Mouse (Mus musculus): ENCODE measurements around the gene Zfand2a. TPM values are rescaled to one million over a fixed set of nuclear protein-coding genes. Genes with fewer than 3 reads are reported as not detected.

The Zfand2a gene
- polyA plus RNA-seq, 1 experiment from 2014 or later = 14.2 TPM

DNA sequence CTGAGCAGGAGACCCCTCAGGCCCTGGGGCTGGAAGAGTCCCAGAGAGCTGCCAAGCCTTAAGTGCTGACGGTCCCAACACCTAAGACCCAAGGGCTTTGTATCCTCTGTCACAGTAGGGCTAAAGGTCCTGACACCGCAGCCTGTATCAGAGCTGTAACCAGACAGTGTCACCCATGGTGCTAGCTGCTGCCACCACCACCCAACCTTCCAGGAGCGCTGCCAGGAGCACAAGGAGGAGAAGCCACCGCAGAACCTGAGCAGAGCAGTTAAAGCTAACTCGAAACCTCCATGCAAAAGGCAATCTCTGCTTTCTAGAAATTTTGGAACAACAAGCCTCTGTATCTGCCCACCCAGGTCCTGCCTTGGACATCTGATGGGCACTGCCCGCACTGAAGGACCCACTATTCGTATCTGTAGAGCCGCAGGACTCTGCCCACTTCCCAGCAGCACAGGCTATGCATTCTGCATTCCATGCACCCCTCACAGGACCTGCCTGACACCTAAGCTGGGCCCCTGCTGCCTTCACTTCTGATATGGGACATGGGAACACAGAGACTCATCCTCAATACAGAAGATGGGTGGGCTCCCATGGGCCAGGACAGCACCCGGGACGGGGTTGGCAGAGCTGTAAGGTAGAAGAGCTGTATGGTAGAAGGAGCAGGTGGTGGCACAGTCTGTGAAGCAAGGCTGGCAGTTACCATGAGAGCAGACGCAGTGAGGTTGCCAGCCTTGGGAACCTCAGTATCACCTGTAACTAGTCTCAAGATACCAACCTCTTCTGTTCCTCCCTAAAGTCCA lies 43.2 kb downstream of the Zfand2a start:
- Histone ChIP-seq H3K9ac (replicated peaks) (no peak overlapping the region), H3K36me3 (no peaks in the 10 kb centered on the region), H3K4me1 (peaks cover 21% of the 10 kb centered on the region), H3K27me3 (no peaks in the 10 kb centered on the region), H3K4me2 (replicated peaks) (no peak overlapping the region), H3K27ac (replicated peaks) (no peak overlapping the region), H3K9me3 (no peaks in the 10 kb centered on the region), H3K4me3 (no peak overlapping the region)
- no peak for ATAC-seq (replicated peaks)
- WGBS = 89% methylated on average over 11 of the region's 11 CpGs

DNA sequence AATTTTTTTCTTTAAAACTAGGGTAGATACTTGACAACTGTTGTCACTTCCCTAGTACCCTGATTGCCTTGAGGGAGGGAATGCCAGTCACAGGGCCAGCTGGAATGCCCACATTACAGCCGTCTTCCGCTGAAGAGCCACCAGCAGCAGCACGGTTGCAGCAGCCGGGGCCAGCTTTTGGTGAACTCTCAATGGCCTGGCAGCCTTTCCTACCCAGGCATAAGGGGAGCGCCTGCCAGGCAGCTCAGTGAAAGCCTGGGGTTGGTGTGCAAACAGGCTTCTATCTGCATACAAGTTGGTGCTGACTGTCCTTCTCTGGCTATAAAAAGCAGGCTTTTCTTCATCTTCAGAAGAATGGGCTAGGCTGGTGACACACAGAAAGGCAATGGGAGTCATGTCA lies 43.9 kb downstream of the Zfand2a start:
- no peak overlapping the region for H3K9ac ChIP-seq (replicated peaks)
- H3K27ac ChIP-seq (replicated peaks) = no peak overlapping the region
- H3K4me3 ChIP-seq = no peak overlapping the region
- H3K9me3 ChIP-seq = no peaks in the 10 kb centered on the region
- 58% methylated on average over 5 of the region's 5 CpGs for WGBS
- no peak for ATAC-seq (replicated peaks)
- no peaks in the 10 kb centered on the region for H3K27me3 ChIP-seq
- H3K36me3 ChIP-seq = no peaks in the 10 kb centered on the region
- no peak overlapping the region for H3K4me2 ChIP-seq (replicated peaks)
- H3K4me1 ChIP-seq = peaks cover 27% of the 10 kb centered on the region

DNA sequence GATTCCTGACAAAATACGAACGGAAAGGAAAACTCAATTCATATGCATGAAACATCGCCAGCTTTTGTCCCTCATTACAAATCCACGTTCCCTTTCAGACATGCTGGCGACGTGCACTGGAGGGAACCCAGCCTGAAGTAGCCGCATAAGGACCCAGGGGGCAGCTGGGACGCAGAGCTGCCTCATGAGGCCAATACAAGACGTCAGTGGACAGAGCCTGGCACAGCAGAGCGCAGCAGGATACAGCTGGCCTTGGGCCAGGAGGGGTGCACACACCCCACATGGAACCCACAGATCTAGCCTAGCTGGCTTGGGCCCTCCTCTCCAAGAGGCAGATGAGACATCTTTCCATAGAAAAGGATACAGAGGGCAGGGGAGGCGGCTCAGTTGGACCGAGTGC lies 45.9 kb downstream of the Zfand2a start:
- Histone ChIP-seq H3K9ac (replicated peaks) (no peak overlapping the region), H3K4me3 (no peak overlapping the region), H3K27ac (replicated peaks) (peak overlapping the region; percentile 16), H3K27me3 (no peaks in the 10 kb centered on the region), H3K4me2 (replicated peaks) (no peak overlapping the region), H3K36me3 (no peaks in the 10 kb centered on the region), H3K9me3 (no peaks in the 10 kb centered on the region), H3K4me1 (peaks cover 46% of the 10 kb centered on the region)
- WGBS = 42% methylated on average over 12 of the region's 12 CpGs
- no peak for ATAC-seq (replicated peaks)

DNA sequence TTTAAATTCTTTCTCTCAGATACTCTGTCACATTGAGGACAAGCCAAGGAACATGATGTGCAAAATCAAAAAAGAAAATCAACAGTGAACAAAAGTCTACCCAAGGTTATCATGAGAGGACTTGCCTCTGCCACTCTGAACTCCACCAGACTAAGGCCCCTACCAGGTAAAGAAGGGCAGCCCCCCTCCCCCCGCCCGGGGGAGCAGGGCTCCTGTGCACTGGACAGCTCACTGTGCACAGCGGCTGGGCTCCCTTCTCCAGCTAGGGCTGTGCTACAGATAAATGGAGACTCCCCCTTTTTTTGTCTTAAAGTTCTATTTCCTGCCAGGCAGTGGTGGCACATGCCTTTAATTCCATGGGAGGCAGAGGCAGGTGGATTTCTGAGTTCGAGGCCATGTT lies 46.6 kb downstream of the Zfand2a start:
- no peak for ATAC-seq (replicated peaks)
- Histone ChIP-seq H3K27ac (replicated peaks) (peak overlapping the region; percentile 16; the same call in 1 of the 2 replicates), H3K9ac (replicated peaks) (no peak overlapping the region), H3K36me3 (no peaks in the 10 kb centered on the region), H3K4me2 (replicated peaks) (no peak overlapping the region), H3K27me3 (no peaks in the 10 kb centered on the region), H3K4me3 (no peak overlapping the region), H3K4me1 (peaks cover 50% of the 10 kb centered on the region), H3K9me3 (no peaks in the 10 kb centered on the region)
- 95% methylated on average over 4 of the region's 4 CpGs for WGBS

DNA sequence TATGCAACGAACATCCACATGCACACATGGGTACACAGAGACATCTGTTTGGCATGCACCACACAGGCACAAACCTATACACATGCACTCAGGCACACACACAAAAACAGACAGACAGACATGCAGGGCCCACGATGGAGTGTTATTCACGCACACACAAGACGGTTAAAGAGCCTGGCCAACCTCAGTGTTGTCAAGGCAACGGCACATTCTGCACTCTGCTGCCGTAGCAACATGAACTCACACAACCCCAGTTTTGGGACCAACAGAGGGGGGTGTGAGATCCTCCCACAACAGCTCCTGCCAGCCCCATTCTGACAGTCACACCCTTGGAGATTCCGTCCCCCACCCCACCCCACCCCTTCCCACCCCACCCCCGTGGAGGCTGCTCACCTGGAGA lies 49.4 kb downstream of the Zfand2a start:
- Histone ChIP-seq H3K9me3 (no peaks in the 10 kb centered on the region), H3K36me3 (no peaks in the 10 kb centered on the region), H3K27ac (replicated peaks) (peak overlapping the region; percentile 63), H3K4me3 (no peak overlapping the region), H3K9ac (replicated peaks) (no peak overlapping the region), H3K4me2 (replicated peaks) (no peak overlapping the region), H3K4me1 (peaks cover 68% of the 10 kb centered on the region), H3K27me3 (no peaks in the 10 kb centered on the region)
- ATAC-seq (replicated peaks) = peak; percentile 80
- 6% methylated on average over 8 of the region's 8 CpGs for WGBS

DNA sequence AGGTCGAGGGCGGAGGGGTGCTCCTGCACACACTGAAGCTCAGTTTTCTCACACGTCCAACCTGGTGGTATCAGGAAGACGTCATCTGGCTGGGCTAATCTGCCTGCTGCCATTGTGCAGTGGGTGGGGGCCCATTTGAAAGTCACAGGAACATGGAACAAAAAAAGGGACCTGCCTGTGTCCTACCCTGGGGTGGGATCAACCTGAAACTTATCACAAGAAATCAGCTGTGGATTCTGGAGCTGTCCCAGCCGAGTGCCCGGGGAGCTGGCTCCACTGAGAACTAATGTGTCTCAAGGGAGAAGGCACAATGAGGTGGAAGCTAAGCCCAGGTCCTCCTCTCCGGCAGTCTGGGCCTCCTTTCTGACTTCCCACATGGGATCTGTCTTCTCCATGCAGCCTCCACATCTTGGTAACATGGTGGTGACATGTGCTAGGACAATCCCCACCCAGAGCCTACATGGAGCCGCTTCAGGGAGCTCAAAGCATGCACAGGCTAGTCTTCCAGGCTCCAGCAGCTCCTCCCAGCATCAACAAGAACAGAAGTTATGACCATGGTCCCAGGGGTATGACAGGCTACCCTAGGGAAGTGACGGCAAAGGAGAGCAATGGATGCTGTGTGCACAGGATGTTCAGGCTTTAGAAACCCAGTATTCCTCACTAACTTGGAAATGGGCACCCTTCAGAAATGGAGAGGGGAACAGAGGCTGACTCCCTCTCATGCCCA lies 50.3 kb downstream of the Zfand2a start:
- no peak overlapping the region for H3K4me2 ChIP-seq (replicated peaks)
- no peaks in the 10 kb centered on the region for H3K36me3 ChIP-seq
- H3K4me3 ChIP-seq = no peak overlapping the region
- peaks cover 78% of the 10 kb centered on the region for H3K4me1 ChIP-seq
- no peak overlapping the region for H3K9ac ChIP-seq (replicated peaks)
- H3K9me3 ChIP-seq = no peaks in the 10 kb centered on the region
- H3K27me3 ChIP-seq = no peaks in the 10 kb centered on the region
- no peak for ATAC-seq (replicated peaks)
- 78% methylated on average over 9 of the region's 9 CpGs for WGBS
- peak overlapping the region; percentile 63 for H3K27ac ChIP-seq (replicated peaks)

DNA sequence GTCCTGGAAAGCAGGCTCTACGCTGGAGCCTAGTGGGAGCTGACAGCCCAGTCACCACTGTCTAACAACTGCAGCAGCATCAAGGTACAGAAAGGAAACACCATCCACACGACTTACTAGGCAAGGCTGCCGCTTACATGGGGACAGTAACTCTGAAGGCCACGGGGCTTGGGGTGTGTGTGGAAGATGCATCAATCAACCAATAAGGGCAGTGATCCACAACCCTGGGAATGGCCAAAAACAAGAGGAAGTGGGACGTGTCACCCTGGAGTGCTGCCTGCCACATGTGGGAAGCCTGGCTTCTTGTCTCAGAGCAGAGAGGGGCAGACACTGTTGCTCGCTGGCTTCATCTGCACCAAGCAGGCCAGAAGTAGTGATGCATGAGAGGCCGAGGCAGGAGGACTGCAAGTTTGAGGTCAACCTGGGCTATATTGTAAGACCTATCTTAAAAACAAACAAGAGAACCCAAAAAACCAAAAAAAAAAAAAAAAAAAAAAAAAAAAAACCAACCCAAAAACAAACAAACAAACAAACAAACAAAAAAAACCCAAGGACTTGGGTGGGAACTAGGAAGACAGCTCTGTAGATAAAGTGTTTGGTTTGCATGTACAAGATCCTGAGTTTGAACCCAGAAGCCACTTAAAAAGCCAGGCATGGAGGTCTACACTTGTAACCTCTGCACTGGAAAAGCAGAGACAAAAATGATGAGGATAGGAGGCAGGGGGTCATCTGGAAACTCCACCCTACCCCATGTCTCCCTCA lies 51.4 kb downstream of the Zfand2a start:
- no peaks in the 10 kb centered on the region for H3K27me3 ChIP-seq
- ATAC-seq (replicated peaks) = no peak
- no peaks in the 10 kb centered on the region for H3K9me3 ChIP-seq
- H3K4me1 ChIP-seq = peaks cover 78% of the 10 kb centered on the region
- H3K9ac ChIP-seq (replicated peaks) = no peak overlapping the region
- H3K4me3 ChIP-seq = no peak overlapping the region
- WGBS = 45% methylated on average over 7 of the region's 7 CpGs
- H3K27ac ChIP-seq (replicated peaks) = peak overlapping the region; percentile 47
- H3K36me3 ChIP-seq = no peaks in the 10 kb centered on the region
- no peak overlapping the region for H3K4me2 ChIP-seq (replicated peaks)

DNA sequence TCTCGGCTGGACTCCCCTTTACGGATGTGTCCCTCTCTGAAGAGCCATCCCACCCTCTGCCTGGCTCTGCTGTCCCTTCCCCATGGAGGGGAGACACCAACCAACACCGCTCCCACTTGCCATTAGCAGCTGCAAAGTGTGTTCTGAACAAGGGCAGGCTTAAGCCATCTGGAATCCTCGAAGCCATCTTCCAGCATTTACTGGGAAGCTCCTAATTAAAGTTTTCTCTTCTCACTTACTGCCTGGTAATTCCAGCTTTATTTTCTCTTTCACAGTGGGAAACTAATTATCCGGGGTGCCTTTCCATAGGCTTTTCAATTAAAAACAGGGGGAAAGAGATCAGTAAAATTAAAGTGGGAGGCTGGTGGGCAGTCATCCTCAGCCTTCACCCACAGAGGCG lies 52.0 kb downstream of the Zfand2a start:
- Histone ChIP-seq H3K4me3 (no peak overlapping the region), H3K27ac (replicated peaks) (peak overlapping the region; percentile 47), H3K4me1 (peaks cover 78% of the 10 kb centered on the region), H3K27me3 (no peaks in the 10 kb centered on the region), H3K9ac (replicated peaks) (no peak overlapping the region), H3K36me3 (no peaks in the 10 kb centered on the region), H3K4me2 (replicated peaks) (no peak overlapping the region), H3K9me3 (no peaks in the 10 kb centered on the region)
- 22% methylated on average over 6 of the region's 6 CpGs for WGBS
- ATAC-seq (replicated peaks) = no peak

DNA sequence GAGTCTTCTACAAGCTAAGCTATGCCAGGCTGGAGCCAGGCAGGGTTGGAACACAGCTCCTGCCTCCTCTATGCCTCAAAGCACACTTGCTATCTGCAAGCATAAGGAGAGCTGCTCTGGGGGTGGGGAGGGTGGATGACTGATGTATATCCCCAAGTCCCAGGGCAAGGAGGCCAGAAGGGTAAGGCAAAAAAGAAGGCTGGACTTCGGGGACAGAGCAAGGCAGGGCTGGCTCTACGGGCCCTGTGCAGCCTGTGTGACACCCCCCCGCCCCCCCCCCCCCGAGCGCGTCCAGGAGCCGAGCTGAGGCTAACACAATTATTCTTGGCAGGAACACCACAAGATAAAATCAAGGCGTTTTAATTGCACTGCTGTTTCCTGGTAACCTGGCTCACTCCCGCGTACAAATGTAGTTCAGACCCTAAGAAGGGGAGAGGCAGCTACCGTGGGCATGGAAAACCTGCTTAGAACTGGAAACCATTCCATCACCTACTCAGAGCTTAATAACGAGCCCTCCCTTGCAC lies 54.5 kb downstream of the Zfand2a start:
- no peak for ATAC-seq (replicated peaks)
- Histone ChIP-seq H3K4me3 (no peak overlapping the region), H3K9me3 (no peaks in the 10 kb centered on the region), H3K4me1 (peaks cover 66% of the 10 kb centered on the region), H3K9ac (replicated peaks) (no peak overlapping the region), H3K36me3 (no peaks in the 10 kb centered on the region), H3K27ac (replicated peaks) (peak overlapping the region; percentile 58), H3K4me2 (replicated peaks) (no peak overlapping the region), H3K27me3 (no peaks in the 10 kb centered on the region)
- 33% methylated on average over 12 of the region's 12 CpGs for WGBS

DNA sequence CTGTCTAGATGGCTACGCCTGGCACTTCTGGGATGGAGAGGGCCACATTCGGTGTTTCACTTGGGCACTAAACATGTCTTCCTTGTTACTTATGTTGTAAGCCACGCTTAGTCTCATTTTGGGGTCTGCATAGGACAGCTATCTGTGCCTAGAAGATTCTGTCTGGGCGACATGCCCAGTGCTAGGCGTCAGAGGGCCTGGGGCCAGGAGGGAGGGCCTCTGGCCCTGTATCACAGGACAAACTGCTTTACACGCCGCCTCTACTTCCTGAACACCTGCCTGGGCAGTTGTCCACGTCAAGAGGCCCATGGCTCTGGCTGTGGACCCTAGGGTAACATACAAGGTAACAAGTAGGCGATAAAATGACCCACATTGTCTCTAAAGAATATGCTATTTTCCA lies 56.4 kb downstream of the Zfand2a start:
- ATAC-seq (replicated peaks) = no peak

DNA sequence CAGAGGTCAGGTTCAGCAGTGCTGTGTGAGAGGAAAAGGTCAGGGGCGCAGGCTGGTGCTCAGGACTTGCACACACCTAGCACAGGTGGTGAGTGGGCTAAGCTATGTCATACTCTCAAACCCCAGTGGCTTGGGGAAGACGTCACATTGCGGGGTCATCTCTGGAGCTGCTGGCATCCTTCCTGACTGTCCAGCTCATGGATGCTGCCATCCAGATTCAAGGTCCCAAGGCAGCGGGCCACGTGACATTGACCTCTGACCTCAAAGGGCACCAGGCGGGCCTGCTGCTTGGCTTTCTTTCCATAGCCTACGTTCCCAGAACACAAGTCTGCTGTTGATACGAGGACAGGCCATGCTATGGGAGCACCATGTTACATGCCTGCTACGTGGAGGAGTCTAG lies 57.3 kb downstream of the Zfand2a start:
- WGBS = 94% methylated on average over 9 of the region's 9 CpGs
- H3K4me2 ChIP-seq (replicated peaks) = no peak overlapping the region
- no peak for ATAC-seq (replicated peaks)

More for the DNA sequence above, 56.4 kb downstream of the Zfand2a start:
- H3K4me2 ChIP-seq (replicated peaks) = no peak overlapping the region
- no peaks in the 10 kb centered on the region for H3K9me3 ChIP-seq
- H3K27ac ChIP-seq (replicated peaks) = no peak overlapping the region
- peaks cover 62% of the 10 kb centered on the region for H3K4me1 ChIP-seq
- no peak overlapping the region for H3K9ac ChIP-seq (replicated peaks)
- 67% methylated on average over 9 of the region's 9 CpGs for WGBS
- no peaks in the 10 kb centered on the region for H3K27me3 ChIP-seq
- no peaks in the 10 kb centered on the region for H3K36me3 ChIP-seq
- no peak overlapping the region for H3K4me3 ChIP-seq

DNA sequence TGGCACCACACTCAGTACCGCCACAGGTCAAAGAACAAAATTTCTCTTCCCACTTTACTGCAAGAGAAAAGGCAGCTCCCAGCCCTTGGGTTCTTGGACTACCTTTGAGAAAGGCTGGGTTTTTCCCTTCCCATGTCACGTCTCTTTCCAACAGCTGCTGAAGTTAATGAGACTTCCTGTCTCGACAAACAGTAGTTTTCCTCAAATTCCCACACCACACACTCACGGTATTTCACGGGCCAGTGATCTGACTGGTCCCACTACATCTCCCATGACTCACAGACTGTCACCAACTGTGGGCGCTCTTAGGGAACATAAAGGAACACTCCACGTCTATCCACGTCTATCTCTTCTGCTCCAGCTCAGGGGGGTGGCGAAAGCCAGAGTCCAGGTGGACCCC lies 59.2 kb downstream of the Zfand2a start:
- WGBS = 73% methylated on average over 9 of the region's 9 CpGs
- Histone ChIP-seq H3K4me2 (replicated peaks) (no peak overlapping the region), H3K9me3 (no peaks in the 10 kb centered on the region), H3K27ac (replicated peaks) (no peak overlapping the region), H3K36me3 (no peaks in the 10 kb centered on the region), H3K27me3 (no peaks in the 10 kb centered on the region), H3K4me3 (no peak overlapping the region), H3K9ac (replicated peaks) (no peak overlapping the region), H3K4me1 (peaks cover 53% of the 10 kb centered on the region)
- no peak for ATAC-seq (replicated peaks)

More for the DNA sequence above, 57.3 kb downstream of the Zfand2a start:
- H3K27me3 ChIP-seq = no peaks in the 10 kb centered on the region
- no peak overlapping the region for H3K27ac ChIP-seq (replicated peaks)
- peaks cover 63% of the 10 kb centered on the region for H3K4me1 ChIP-seq
- no peak overlapping the region for H3K4me3 ChIP-seq
- H3K36me3 ChIP-seq = no peaks in the 10 kb centered on the region
- H3K9me3 ChIP-seq = no peaks in the 10 kb centered on the region
- no peak overlapping the region for H3K9ac ChIP-seq (replicated peaks)

All from forebrain, embryonic 15.5 days (tissue).